In the genomic region with DNA sequence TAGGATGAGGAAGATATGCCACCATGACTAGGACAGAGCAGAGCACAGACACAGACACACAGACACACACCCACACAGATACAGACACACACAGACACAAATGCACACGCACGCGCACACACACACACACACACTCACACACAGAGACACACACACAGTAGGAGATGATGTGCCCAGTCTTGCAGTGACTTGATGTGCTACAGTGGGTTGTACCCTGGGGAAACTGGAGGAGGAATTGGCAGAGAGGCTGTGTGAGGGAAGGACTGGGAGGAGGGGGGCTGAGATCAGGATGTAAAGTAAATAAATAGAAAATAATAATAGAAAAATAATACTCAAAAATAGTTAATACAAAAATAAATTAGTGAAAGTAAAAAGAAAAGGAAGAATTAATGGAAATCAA, we compare ENCODE assay signal across 28 mouse cellular contexts.
DNase-seq lines count a peak whose midpoint lies in the region; ATAC-seq and TF ChIP-seq lines count a peak whose summit lies in the region.
"Had no signal": no experiment of that assay in that cellular context is flagged by ENCODE, and none has a peak within 500 bp of the region (broad histone marks: within the 10 kb centered on the region; RNA-seq: fewer than 3 reads in every experiment).

No protein-coding gene starts in this region.

- no peaks in the 10 kb centered on the region for H3K4me1 ChIP-seq in hindbrain, embryonic 14.5 days (replicated peaks; ENCODE audit: control insufficient read depth, insufficient read depth, low read length)
- H3K4me1 ChIP-seq in hindbrain, embryonic 13.5 days (replicated peaks): no peaks in the 10 kb centered on the region
- H3K4me1 ChIP-seq in kidney, embryonic 16.5 days (ENCODE audit: insufficient read depth, low read length): no peaks in the 10 kb centered on the region
- no peaks in the 10 kb centered on the region for H3K4me1 ChIP-seq in kidney, adult 2 months (ENCODE audit: control insufficient read depth, insufficient read depth, low read length)
- no peaks in the 10 kb centered on the region for H3K4me1 ChIP-seq in midbrain, embryonic 12.5 days
- no peaks in the 10 kb centered on the region for H3K4me1 ChIP-seq in midbrain, embryonic 10.5 days
- H3K4me1 ChIP-seq: embryonic facial prominence, embryonic 10.5 days; embryonic facial prominence, embryonic 13.5 days; forebrain, embryonic 13.5 days; heart, embryonic 12.5 days; heart, embryonic 15.5 days; hindbrain, embryonic 10.5 days had no signal

- H3K9me3 ChIP-seq in hindbrain, embryonic 14.5 days (ENCODE audit: control insufficient read depth, low read length): no peaks in the 10 kb centered on the region
- no peaks in the 10 kb centered on the region for H3K9me3 ChIP-seq in hindbrain, embryonic 13.5 days
- H3K9me3 ChIP-seq in kidney, embryonic 16.5 days (ENCODE audit: low read length): no peaks in the 10 kb centered on the region
- H3K9me3 ChIP-seq in midbrain, embryonic 12.5 days: no peaks in the 10 kb centered on the region
- no peaks in the 10 kb centered on the region for H3K9me3 ChIP-seq in midbrain, embryonic 10.5 days (replicated peaks)
- H3K9me3 ChIP-seq: embryonic facial prominence, embryonic 10.5 days; embryonic facial prominence, embryonic 13.5 days; forebrain, embryonic 13.5 days; heart, embryonic 12.5 days; heart, embryonic 15.5 days; hindbrain, embryonic 10.5 days had no signal

- H3K27me3 ChIP-seq in hindbrain, embryonic 14.5 days (ENCODE audit: control insufficient read depth, insufficient read depth, low read length): no peaks in the 10 kb centered on the region
- H3K27me3 ChIP-seq in hindbrain, embryonic 13.5 days: no peaks in the 10 kb centered on the region
- H3K27me3 ChIP-seq in kidney, embryonic 16.5 days (ENCODE audit: insufficient read depth, low read length): no peaks in the 10 kb centered on the region
- no peaks in the 10 kb centered on the region for H3K27me3 ChIP-seq in kidney, adult 2 months (replicated peaks; ENCODE audit: control insufficient read depth, insufficient read depth, low read length)
- H3K27me3 ChIP-seq in midbrain, embryonic 12.5 days: no peaks in the 10 kb centered on the region
- no peaks in the 10 kb centered on the region for H3K27me3 ChIP-seq in midbrain, embryonic 10.5 days (ENCODE audit: low read depth, poor library complexity, severe bottlenecking)
- H3K27me3 ChIP-seq: embryonic facial prominence, embryonic 13.5 days; forebrain, embryonic 13.5 days; heart, embryonic 12.5 days; heart, embryonic 15.5 days had no signal

- DNase-seq in hindbrain, embryonic 14.5 days (ENCODE audit: low spot score): no peak
- DNase-seq in kidney, adult 2 months: no peak
- DNase-seq in midbrain, embryonic 10.5 days (ENCODE audit: low spot score): no peak
- DNase-seq: adrenal gland, adult 2 months; adrenal gland, postnatal 14 days; cerebellum, adult 11-12 months; cerebellum, adult 8-10 months; cerebellum, postnatal 10 days; cerebellum, postnatal 36 days; embryo, embryonic 11 days; forebrain, postnatal 0 days; gastrocnemius, postnatal 25 days; heart, adult 18-20 months; heart, postnatal 10 days; heart, postnatal 36 days had no signal

- 0 out of 2 replicates have a peak, but pooled peaks have one; percentile 43 for ATAC-seq in hindbrain, embryonic 14.5 days (ENCODE audit: low FRiP score)
- ATAC-seq in hindbrain, embryonic 13.5 days (ENCODE audit: low FRiP score): no peak
- peak; percentile 59; the same call in 1 of the 2 replicates for ATAC-seq in kidney, embryonic 16.5 days (ENCODE audit: low FRiP score, low TSS enrichment)
- 0 out of 2 replicates have a peak, but pooled peaks have one; percentile 23 for ATAC-seq in midbrain, embryonic 12.5 days (ENCODE audit: low FRiP score, low read depth)
- ATAC-seq: CD4-positive, CD25-positive, alpha-beta regulatory T cell, adult 4 months; forebrain, embryonic 13.5 days; forebrain, postnatal 0 days; hindbrain, embryonic 16.5 days; inflammation-experienced regulatory T-cells, adult 6 months had no signal

- no peaks in the 10 kb centered on the region for H3K36me3 ChIP-seq in hindbrain, embryonic 14.5 days (replicated peaks; ENCODE audit: control insufficient read depth, insufficient read depth)
- no peaks in the 10 kb centered on the region for H3K36me3 ChIP-seq in hindbrain, embryonic 13.5 days
- H3K36me3 ChIP-seq in kidney, embryonic 16.5 days (ENCODE audit: insufficient read depth, low read length): no peaks in the 10 kb centered on the region
- H3K36me3 ChIP-seq in kidney, adult 2 months (ENCODE audit: control insufficient read depth, insufficient read depth, low read length): no peaks in the 10 kb centered on the region
- no peaks in the 10 kb centered on the region for H3K36me3 ChIP-seq in midbrain, embryonic 12.5 days
- H3K36me3 ChIP-seq in midbrain, embryonic 10.5 days: no peaks in the 10 kb centered on the region
- H3K36me3 ChIP-seq: embryonic facial prominence, embryonic 10.5 days; embryonic facial prominence, embryonic 13.5 days; heart, embryonic 12.5 days; heart, embryonic 15.5 days; hindbrain, embryonic 10.5 days had no signal

- TF ChIP-seq POLR2A in kidney, adult 2 months (IDR thresholded peaks at IDR 0.05; ENCODE audit: low read depth, low read length): no peak

- 98% methylated on average over 3 of the region's 3 CpGs for WGBS in hindbrain, embryonic 14.5 days
- WGBS in hindbrain, embryonic 13.5 days: 98% methylated on average over 3 of the region's 3 CpGs
- 87% methylated on average over 3 of the region's 3 CpGs for WGBS in kidney, embryonic 16.5 days
- whole genome bisulfite sequencing in kidney, adult 2 months: 92% methylated on average over 3 of the region's 3 CpGs
- WGBS in midbrain, embryonic 12.5 days: 92% methylated on average over 3 of the region's 3 CpGs
- WGBS in midbrain, embryonic 10.5 days: 97% methylated on average over 3 of the region's 3 CpGs

- H3K9ac ChIP-seq in hindbrain, embryonic 14.5 days: no peak overlapping the region
- H3K9ac ChIP-seq in hindbrain, embryonic 13.5 days: no peak overlapping the region
- no peak overlapping the region for H3K9ac ChIP-seq in kidney, embryonic 16.5 days (replicated peaks; ENCODE audit: low read length)
- H3K9ac ChIP-seq in midbrain, embryonic 12.5 days (replicated peaks): no peak overlapping the region
- H3K9ac ChIP-seq: embryonic facial prominence, embryonic 13.5 days; forebrain, embryonic 13.5 days; forebrain, postnatal 0 days; heart, embryonic 12.5 days; heart, embryonic 15.5 days had no signal

- H3K4me2 ChIP-seq in hindbrain, embryonic 14.5 days (replicated peaks): no peak overlapping the region
- no peak overlapping the region for H3K4me2 ChIP-seq in hindbrain, embryonic 13.5 days
- H3K4me2 ChIP-seq in kidney, embryonic 16.5 days (replicated peaks; ENCODE audit: low read depth, low read length): no peak overlapping the region
- no peak overlapping the region for H3K4me2 ChIP-seq in midbrain, embryonic 12.5 days (replicated peaks)
- H3K4me2 ChIP-seq: embryonic facial prominence, embryonic 13.5 days; forebrain, embryonic 13.5 days; heart, embryonic 12.5 days; heart, embryonic 15.5 days had no signal

- no peak overlapping the region for H3K27ac ChIP-seq in hindbrain, embryonic 14.5 days
- H3K27ac ChIP-seq in hindbrain, embryonic 13.5 days: no peak overlapping the region
- no peak overlapping the region for H3K27ac ChIP-seq in kidney, embryonic 16.5 days (ENCODE audit: low read length)
- no peak overlapping the region for H3K27ac ChIP-seq in kidney, adult 2 months (ENCODE audit: insufficient read depth, low read depth, low read length)
- no peak overlapping the region for H3K27ac ChIP-seq in midbrain, embryonic 12.5 days (replicated peaks)
- H3K27ac ChIP-seq in midbrain, embryonic 10.5 days (replicated peaks): no peak overlapping the region
- H3K27ac ChIP-seq: embryonic facial prominence, embryonic 10.5 days; embryonic facial prominence, embryonic 13.5 days; forebrain, embryonic 13.5 days; heart, embryonic 15.5 days; hindbrain, embryonic 10.5 days had no signal

- H3K4me3 ChIP-seq in hindbrain, embryonic 14.5 days (replicated peaks; ENCODE audit: low read length): no peak overlapping the region
- no peak overlapping the region for H3K4me3 ChIP-seq in hindbrain, embryonic 13.5 days
- H3K4me3 ChIP-seq in kidney, embryonic 16.5 days (ENCODE audit: low read length): no peak overlapping the region
- no peak overlapping the region for H3K4me3 ChIP-seq in kidney, adult 2 months (ENCODE audit: insufficient read depth, low read depth, low read length)
- H3K4me3 ChIP-seq in midbrain, embryonic 12.5 days: no peak overlapping the region
- no peak overlapping the region for H3K4me3 ChIP-seq in midbrain, embryonic 10.5 days
- H3K4me3 ChIP-seq: embryonic facial prominence, embryonic 10.5 days; embryonic facial prominence, embryonic 13.5 days; erythroblast, embryonic 14.5 days; forebrain, embryonic 13.5 days; heart, embryonic 12.5 days; heart, embryonic 15.5 days; hindbrain, embryonic 10.5 days had no signal

- TF ChIP-seq CTCF in kidney, adult 2 months (conservative IDR thresholded peaks at IDR 0.05; ENCODE audit: insufficient read depth, insufficient read length, low read depth, low read length): no peak
